Comparison of ENCODE assay signal across 21 mouse cellular contexts in genomic region chr15:52954715-52955593, GRCm38 (mm10).
"Had no signal": no experiment of that assay in that cellular context is flagged by ENCODE, and none has a peak within 500 bp of the region (broad histone marks: within the 10 kb centered on the region; RNA-seq: fewer than 3 reads in every experiment).

No protein-coding gene starts in this region.

- DNase-seq: kidney, adult 11 months; kidney, adult 8-10 months; kidney, postnatal 10 days; kidney, postnatal 36 days; left cerebral cortex, postnatal 4 days; lung, adult 2 months; lung, postnatal 14 days; right cerebral cortex, adult 18-20 months; right cerebral cortex, postnatal 14 days; right cerebral cortex, postnatal 4 days; thymus, postnatal 36 days had no signal

- H3K27me3 ChIP-seq: kidney, embryonic 15.5 days; limb, embryonic 12.5 days; limb, embryonic 15.5 days; liver, embryonic 12.5 days; liver, embryonic 15.5 days; midbrain, embryonic 12.5 days; midbrain, embryonic 15.5 days; neural tube, embryonic 12.5 days; neural tube, embryonic 15.5 days had no signal

- H3K4me1 ChIP-seq: kidney, embryonic 15.5 days; limb, embryonic 12.5 days; limb, embryonic 15.5 days; liver, embryonic 12.5 days; liver, embryonic 15.5 days; midbrain, embryonic 12.5 days; midbrain, embryonic 15.5 days; neural tube, embryonic 12.5 days; neural tube, embryonic 15.5 days had no signal

- ATAC-seq: liver, embryonic 12.5 days; midbrain, embryonic 15.5 days had no signal

- H3K9me3 ChIP-seq: kidney, embryonic 15.5 days; limb, embryonic 12.5 days; limb, embryonic 15.5 days; liver, embryonic 12.5 days; liver, embryonic 15.5 days; midbrain, embryonic 12.5 days; midbrain, embryonic 15.5 days; neural tube, embryonic 12.5 days; neural tube, embryonic 15.5 days had no signal

- H3K4me2 ChIP-seq: kidney, embryonic 15.5 days; limb, embryonic 12.5 days; limb, embryonic 15.5 days; liver, embryonic 12.5 days; liver, embryonic 15.5 days; midbrain, embryonic 12.5 days; midbrain, embryonic 15.5 days; neural tube, embryonic 12.5 days; neural tube, embryonic 15.5 days had no signal

- H3K27ac ChIP-seq: kidney, embryonic 15.5 days; limb, embryonic 12.5 days; limb, embryonic 15.5 days; liver, embryonic 12.5 days; liver, embryonic 15.5 days; macrophage; midbrain, embryonic 12.5 days; midbrain, embryonic 15.5 days; neural tube, embryonic 12.5 days; neural tube, embryonic 15.5 days had no signal

- H3K4me3 ChIP-seq: kidney, embryonic 15.5 days; limb, embryonic 12.5 days; limb, embryonic 15.5 days; liver, embryonic 12.5 days; liver, embryonic 15.5 days; midbrain, embryonic 12.5 days; midbrain, embryonic 15.5 days; neural tube, embryonic 12.5 days; neural tube, embryonic 15.5 days had no signal

- H3K9ac ChIP-seq: kidney, embryonic 15.5 days; limb, embryonic 12.5 days; limb, embryonic 15.5 days; liver, embryonic 12.5 days; liver, embryonic 15.5 days; midbrain, embryonic 12.5 days; midbrain, embryonic 15.5 days; neural tube, embryonic 12.5 days; neural tube, embryonic 15.5 days had no signal

- H3K36me3 ChIP-seq: kidney, embryonic 15.5 days; limb, embryonic 12.5 days; limb, embryonic 15.5 days; liver, embryonic 12.5 days; liver, embryonic 15.5 days; midbrain, embryonic 12.5 days; midbrain, embryonic 15.5 days; neural tube, embryonic 12.5 days; neural tube, embryonic 15.5 days had no signal
